Mouse (Mus musculus): ENCODE data around the gene Gucd1.
"Not testable (repeated sequence)": the region's sequence is repeated elsewhere in the genome, so short reads cannot be mapped to it uniquely, and the experiment has no call there.

The Gucd1 gene

DNA sequence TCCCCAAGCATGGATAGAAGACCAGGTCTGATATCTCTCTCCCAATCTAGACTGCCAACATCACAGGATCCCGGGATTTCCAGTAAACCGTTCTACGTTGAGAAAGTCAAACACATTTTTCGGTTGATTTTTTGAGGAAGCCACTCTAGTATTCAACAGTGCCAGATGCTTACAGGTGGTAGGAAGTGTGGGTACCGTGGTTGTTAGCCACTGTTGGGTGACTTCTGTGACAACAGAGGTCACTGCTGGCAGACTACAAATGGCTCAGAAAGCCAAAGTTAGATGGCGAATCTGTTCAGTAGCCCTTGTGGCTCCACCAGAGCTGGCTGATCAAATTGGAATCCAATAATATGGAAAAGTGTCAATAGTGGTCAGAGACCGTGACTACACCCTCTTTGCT lies 14.1 kb downstream of the Gucd1 start:
- DNase-seq (ENCODE audit: low spot score) = no peak

DNA sequence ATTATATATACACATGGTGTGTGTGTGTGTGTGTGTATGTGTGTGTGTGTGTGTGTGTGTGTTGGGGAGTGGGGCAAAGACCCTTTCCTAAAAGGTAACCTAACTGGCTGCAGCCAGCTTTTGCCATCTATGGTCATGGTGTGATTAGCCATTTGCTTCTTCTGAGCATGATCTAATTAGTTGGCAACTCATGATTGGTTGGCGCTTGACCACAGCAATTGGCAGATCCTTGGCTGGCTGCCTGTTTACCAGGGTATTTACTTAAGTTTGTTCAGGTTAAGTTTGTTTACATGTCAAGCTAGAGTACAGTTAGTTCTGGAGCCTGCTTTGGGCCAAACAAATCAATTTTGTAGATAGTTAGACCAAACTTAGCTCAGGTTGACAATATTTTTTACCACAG lies 16.1 kb downstream of the Gucd1 start:
- DNase-seq (ENCODE audit: low spot score) = no peak

DNA sequence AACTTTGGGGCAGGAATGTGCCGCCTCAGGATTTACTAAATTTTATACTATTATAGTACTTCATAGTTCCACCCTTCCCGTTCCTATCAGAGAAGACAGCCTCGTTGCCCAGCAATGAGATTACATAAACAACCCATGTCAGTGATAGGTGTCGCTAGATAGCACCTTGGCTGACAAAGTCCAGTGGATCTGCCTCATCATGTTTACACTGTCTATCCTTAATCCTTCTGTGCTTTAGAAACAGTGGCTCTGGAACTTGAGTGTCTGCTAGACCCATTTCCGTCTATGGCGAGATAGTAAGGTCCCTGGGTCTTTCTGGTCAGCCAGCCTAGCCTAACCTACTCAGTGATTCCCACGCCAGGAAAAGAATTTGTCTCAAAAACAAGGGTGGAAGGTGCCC lies 17.4 kb downstream of the Gucd1 start:
- no peak for DNase-seq (ENCODE audit: low spot score)

DNA sequence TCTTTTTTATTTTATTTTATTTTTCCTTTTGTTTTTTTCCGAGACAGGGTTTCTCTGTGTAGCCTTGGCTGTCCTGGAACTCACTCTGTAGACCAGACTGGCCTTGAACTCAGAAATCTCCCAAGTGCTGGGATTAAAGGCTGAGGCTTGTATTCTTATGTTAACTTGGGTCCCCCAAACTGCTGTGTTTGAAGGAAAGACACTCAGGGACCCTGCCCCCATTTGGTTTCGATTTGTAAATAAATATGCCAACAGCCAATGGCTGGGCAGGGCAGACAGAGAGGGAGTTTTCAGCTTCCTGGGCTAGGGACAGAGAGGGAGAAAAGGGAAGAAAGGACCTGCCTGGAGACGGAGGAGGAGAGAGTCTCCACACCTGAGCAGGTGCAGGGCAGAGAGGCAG lies 18.0 kb downstream of the Gucd1 start:
- no peak for DNase-seq (ENCODE audit: low spot score)

DNA sequence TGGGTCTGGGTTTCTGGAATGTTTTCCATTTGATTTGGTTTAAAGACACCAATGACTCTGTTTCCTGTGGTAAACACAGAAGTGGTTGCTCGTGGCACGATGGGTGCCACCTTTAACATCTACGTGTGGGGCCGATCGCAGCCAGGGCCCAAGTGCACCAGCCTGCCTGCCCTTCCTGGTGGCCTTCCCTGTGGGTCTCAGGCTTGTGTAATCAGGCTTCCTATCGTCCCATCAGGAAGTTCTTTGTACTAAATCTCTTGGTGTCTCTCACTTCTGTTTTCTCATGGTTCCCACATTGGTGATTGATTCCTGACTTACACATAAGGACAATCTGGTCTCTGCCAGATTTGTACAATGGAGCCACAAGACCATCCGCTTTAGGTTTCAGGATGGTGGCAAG lies 18.6 kb downstream of the Gucd1 start:
- DNase-seq (ENCODE audit: low spot score) = not testable (repeated sequence)

DNA sequence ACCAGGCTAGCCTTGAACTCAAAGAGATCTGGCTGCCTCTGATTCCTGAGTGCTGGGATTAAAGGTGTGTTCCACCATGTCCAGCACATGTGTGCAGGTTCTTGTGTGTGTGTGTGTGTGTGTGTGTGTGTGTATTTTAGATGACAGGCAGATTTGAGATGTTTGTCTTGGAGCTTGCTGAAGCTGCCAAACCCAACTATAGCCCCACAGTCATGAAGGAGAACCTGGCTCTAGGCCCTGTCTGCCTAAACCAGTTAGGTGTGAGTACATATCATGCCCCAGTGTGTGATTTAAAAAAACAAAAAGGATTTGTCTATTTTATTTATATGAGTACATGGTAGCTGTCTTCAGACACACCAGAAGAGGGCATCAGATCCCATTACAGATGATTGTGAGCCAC lies 21.9 kb downstream of the Gucd1 start:
- DNase-seq (ENCODE audit: low spot score) = no peak

DNA sequence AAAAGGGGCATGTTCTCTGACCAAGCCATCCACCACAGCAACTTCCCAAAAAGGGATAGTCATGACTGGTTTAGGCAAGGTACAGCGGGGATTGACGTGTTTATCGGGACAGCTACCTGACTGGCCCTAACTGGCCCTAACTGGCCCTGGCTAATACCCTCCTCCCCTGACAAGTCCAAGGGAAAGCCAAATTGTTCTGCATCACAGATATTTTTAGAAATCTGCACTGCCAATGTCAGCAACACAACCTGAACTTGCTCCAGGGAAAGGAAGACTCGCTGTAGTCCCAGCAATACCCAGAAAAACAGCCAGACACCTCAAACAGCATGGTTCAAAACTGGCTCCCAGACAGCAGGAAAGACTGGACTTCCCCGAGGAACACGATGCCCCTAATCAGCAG lies 22.5 kb downstream of the Gucd1 start:
- DNase-seq (ENCODE audit: low spot score) = no peak

DNA sequence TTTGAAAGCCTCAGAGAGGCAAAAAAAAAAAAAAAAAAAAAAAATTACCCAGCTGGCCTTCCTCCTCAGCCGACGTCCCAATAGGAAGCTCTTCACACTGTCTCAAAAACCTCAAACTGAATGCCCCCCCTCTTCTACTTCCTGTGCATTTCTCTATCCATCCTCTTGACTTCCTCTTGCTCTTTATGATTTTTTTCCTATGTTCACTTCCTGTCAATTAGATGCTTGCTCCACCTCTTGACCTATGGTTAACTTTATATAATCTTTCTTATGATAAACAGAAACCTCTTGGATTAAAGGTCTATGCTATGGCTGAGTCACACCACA lies 25.9 kb downstream of the Gucd1 start:
- DNase-seq (ENCODE audit: low spot score) = no peak

DNA sequence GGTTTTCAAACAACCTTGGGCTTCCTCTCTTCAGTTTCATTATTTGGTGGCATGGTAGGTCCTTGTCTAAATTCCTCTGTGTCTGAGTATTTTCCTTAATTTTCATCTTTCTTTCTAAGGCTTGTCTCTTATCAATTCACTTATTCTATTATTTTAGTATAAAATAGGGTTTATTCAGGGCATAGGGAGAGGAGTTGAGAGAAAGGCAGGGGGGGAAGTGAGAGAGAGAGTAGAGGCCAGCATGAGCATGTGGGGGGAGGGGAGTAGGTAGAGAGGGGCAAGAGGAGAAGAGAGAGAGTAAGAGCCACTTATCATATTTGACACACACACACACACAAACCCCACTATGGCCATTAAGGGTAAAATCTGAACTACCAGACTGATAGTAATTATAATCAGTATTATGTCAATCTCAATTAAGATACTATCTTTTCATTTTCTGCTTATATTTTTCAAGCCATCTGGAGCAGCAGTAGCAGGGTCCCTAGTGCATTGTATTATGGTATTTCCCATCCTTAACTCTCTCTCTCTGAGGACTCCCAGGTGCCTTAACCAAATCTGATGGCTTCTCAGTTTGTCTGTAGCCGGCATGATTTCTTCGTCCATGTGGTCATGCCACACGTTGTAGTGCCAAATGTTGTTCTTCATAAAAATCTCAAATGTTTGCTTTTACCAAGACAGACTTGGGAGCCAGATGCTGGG lies 26.4 kb downstream of the Gucd1 start:
- no peak for DNase-seq (ENCODE audit: low spot score)

DNA sequence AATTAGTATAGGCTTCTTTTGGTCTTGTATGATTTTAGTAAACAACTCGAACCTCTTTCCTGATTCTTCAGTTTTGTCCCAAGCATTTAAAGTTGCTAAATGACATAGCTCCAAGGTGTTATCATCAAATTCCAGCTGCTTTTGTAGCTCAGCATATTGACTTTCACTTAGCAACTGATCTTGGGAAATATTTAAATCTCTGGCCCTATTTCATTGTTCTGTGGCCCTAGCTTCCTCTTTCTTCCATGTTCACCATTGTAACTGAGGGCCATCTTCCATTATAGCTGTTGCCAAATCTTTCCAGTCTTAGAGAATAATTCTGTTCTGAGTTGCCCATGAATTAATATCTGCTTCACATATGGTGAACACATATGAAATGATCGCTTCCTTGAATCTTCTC lies 27.0 kb downstream of the Gucd1 start:
- DNase-seq (ENCODE audit: low spot score) = no peak

DNA sequence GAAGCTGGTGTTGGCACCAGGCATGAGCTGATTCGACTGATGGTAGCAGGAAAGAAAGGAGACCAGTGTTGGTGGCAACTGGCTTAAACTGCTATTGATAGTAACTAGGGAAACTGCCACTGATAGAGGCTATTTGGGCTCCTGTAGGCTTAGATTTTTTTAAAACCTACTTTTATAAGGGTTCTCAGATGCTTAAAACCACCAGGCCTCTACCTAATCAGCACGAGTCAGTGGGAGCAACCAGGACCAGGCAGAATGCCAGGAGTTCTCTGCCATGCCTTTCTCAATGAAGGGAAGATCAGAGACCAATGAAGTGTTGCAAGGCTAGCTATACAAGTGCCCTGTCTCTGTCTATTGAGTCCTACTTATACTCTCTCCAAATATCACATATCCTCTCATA lies 28.2 kb downstream of the Gucd1 start:
- no peak for DNase-seq (ENCODE audit: low spot score)

DNA sequence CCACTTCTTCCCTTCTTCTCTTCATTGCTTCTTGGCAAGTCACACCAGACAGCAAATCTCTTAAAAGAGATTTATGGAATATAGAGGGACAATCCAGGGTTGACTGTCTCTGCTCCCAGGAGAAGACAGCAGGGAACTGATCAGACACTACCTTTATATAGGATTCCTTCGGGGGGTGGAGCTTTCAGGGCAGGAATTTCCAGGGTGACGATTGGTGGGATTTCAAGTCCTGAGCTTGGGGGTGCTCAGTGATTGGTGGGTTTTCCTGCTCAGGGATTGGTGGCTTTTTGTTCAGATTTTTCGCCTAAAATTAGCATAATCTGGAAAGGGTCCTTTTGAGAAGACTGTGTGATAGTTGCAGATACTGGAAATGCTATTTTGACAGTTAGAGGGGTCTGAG lies 30.6 kb downstream of the Gucd1 start:
- DNase-seq (ENCODE audit: low spot score) = no peak

DNA sequence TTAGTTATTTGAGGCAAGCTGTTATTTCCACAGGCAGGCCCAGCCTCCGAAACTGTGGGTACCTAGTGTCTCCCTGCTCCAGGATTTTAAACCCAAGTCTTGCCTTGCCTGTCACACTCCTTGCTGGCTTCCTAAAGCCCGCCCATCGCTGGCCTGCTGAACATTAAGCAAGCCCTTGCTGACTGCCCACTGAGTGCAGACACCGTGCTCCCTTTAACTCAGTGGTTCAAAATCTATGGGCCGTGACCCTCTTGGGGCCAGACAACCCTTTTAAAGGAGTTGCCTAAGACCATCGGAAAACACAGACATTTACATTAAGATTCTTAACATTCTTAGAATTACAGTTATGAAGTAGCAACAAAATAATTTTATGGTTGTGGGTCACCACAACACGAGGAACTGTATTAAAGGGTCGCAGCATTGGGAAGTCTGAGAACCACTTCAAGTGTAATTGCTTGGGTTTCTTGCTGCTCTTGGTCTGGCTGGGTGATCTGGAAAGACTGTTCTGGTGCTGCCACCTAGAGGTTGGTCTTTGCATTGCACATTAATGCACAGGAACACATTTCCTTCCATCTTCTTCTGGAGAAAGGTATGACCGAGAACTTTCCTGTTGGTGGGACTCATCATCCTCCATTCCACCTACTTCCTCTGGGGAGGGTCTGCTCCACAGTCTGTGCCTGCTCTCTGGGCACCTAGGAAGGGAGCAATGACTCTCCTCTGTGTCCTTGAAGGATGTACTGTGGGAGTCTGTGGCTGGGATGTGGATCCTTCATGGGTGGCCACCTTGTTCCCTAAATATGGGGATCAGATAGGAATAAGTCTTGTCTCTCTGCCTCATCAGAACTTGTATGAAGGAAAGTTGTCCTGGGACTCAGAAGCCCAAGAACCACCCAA lies 31.4 kb downstream of the Gucd1 start:
- peak; percentile 67 for DNase-seq (ENCODE audit: low spot score)

DNA sequence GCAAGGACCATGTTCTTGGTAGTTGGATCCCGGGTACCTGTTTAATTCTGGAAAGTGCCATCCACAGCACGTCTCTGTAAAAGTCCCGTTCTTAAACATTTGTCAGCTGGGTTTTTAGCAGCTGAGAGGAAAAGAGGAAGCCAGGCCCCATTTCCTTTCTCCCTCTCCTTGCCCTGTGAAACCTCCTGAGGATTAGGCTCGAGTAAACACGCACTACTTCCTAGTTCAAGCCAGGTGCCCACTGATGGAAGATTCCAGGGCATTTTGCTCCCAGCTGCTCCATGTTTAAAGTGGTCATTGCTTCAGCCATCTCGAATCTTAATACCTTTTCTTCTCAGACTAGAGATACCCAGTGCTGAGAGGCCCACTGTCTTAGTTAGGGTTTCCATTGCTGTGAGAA lies 33.0 kb downstream of the Gucd1 start:
- no peak for DNase-seq (ENCODE audit: low spot score)

DNA sequence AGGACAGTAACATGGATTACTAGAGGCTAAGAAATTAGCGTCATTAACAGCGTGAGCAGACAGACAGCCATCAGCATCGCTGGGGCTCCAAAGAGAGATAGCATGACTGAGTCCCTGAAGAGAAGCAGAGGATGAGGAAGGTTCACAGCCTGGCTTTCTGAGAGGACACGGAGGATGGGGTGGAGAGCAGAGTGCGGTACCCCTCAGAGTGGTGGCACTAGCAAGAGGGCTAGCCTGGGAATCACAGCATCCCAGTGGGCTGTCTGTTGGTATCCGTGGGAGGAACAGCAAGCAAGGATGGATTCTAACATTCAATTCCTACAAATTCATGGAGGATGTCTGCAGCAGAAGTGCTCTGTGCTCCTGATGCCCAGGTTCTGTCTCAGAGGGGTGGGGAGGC lies 33.7 kb downstream of the Gucd1 start:
- DNase-seq (ENCODE audit: low spot score) = no peak

DNA sequence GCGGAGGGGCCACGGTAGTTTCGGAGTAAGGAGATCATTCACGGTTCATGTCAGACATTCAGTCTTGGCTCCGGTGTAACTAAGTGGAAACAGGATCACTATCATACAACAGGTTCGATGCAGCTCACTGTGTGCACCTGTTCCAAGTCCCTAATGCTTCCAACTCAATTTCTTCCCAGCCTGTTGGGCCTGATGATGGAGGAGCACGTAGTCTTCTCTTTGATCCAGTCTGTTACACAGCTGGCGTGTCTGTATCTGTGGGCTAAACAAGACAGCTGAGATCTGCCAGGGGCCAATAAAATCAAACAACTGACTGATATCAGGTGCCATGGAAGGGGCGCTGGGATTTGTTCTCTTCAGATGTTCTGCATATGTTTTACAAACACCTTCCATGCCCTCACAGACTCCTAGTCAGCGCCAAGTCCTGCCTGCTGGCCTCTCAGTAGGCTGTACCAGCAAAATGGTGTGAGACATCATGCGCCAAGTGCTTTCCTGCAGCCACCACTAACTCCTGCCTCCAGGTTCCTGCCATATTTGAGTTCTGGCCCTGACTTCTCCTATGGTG lies 34.8 kb downstream of the Gucd1 start:
- DNase-seq (ENCODE audit: low spot score) = no peak

DNA sequence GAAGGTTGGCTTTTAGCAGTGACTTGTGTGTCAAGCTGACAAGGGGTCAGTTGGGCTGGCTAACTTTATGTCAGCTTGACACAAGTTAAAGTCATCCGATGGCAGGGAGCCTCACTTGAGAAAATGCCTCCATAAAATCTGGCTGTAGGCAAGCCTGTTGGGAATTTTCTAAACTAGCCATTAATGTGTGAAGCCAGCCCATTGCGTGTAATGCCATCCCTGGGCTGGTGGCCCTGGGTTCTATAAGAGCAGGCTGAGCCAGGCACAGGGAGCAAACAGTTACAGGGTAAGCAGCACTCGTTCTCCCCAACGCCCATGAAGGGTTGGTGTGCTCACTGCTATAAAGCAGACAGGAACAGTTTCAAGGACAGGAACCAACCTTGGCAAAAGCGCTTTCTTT lies 35.5 kb downstream of the Gucd1 start:
- DNase-seq (ENCODE audit: low spot score) = no peak

DNA sequence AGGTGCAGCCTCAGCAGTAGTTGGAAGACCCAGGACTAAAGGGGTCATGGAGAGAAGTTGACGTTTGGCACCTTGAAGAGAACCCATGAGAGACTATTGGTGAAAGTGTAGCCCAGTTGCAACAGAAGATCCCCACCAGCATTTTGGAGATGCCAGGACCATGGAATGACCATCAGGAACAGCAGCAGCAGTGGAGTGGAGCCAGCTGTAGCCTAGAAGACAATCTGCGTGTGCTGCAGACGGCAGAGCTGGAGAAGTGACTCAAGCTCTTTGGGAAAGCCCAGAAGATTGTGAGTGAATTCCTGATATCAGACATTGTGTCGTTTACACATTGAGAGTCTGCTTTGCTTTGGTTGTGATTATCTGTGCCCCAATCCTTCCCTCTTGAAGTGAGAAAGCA lies 36.1 kb downstream of the Gucd1 start:
- DNase-seq (ENCODE audit: low spot score) = no peak

DNA sequence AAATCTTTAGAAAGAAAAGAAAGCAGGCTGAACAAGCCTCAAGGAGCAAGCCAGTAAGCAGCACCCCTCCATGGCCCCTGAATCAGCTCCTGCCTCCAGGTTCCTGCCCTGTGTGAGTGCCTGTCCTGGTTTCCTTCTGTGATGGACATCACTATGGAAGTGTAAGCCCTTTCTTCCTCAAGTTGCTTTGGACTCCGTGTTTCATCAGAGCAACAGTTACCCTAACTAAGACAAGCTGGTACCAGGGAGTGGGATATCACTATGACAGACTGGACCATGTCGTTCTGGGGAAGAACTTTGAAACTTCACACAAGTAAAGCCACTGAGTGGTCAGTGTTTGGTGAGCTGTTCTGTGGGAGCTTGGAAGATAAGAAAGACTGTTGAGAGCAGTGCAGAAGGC lies 37.8 kb downstream of the Gucd1 start:
- no peak for DNase-seq (ENCODE audit: low spot score)

DNA sequence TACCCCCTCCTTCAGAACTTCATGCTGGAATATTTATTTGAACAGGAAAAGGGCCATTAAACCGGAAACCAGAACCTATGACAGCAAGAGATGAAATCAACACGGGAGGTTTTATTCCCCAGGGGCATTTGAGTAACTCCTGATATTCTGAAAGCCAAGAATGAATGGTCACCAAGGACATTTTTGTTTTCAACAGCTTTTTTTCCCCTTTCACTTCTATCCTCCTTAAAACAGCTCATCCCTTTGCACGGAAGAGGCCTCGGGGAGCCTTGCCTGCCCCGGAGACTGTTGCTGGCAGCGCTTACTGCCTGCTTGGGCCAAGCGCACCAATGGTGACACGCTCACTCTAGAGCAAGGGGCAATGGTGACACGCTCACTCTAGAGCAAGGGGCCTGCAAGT lies 40.7 kb downstream of the Gucd1 start:
- no peak for DNase-seq (ENCODE audit: low spot score)

DNA sequence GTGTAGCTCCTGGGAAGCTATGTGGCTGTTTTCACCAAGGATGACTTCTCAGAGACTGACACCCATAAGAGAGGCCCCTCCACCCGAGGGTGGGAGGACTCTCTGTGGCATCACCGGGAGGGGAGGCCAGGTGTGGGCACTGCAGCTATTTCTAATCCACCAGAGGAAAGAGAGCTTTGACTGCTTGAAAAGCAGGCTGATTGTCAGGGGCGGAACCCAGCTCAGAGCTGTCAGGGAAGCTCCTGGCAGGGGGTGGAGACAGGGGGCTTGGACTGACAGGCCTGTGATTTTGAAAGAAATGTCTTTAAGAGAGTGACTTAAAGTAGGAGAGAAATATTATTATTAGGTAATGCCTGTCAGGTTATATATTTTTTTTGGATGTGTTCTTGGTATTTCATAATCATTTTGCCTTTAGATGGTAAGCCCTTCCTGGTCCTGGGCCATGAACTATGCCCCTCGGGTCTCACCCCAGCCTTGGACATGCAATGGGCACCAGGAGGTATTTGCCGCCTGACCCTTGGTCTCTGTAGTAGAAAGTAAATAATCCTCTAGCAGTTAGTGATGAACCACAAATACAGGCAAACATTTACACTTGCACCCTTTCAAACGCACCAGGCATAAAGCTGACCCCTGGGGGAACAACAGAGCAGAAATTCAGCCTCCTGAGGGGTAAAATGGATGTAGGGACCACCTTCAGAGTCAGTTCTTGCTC lies 42.5 kb downstream of the Gucd1 start:
- DNase-seq (ENCODE audit: low spot score) = not testable (repeated sequence)

DNA sequence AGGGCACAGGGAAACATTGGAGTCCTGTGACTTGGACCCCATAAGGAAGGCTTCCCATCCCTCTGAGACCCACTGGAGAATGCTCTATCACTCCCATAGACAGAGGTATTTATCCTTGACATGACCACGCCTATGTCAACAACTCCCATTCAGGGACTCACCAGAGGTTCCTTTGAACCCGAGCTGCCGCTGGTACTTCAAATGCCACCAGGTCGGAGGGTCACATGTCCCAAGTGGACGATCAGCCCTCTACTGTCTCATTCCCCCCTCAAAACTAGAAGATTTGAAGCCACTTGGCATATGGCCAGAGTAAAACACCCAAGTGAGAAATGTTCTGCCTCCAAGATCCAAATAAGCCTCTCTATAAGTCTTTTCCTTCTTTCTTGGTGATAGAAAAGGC lies 43.2 kb downstream of the Gucd1 start:
- no peak for DNase-seq (ENCODE audit: low spot score)

DNA sequence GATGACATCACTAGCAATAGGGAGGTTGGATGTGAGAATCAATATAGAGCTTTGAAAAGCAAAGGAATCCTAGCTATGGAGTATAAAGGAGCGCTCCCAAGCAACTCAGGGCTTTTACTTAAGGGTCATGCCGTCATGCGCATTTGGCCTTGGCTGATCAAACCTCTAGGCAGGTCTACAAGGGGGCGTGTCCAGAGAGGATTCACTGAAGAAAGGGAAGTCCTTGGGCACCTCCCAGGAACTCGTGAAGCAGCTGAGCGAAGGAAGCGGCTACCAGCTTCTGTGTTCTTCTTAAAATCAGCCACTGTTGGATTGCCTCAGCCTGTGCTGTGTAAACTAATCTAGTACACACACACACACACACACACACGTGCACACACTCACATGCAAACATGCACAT lies 44.4 kb downstream of the Gucd1 start:
- DNase-seq (ENCODE audit: low spot score) = no peak
